14 mouse cellular contexts compared by ENCODE assay signal in genomic region chr10:77132118-77132517, GRCm38 (mm10). TPM values are rescaled to one million over a fixed set of nuclear protein-coding genes. Genes with fewer than 3 reads are reported as not detected.
A peak's percentile ranks its signal among the peaks of the same experiment; 100 is the strongest.
DNase-seq lines count a peak whose midpoint lies in the region; ATAC-seq and TF ChIP-seq lines count a peak whose summit lies in the region.
"Had no signal": no experiment of that assay in that cellular context is flagged by ENCODE, and none has a peak within 500 bp of the region (broad histone marks: within the 10 kb centered on the region; RNA-seq: fewer than 3 reads in every experiment).

No protein-coding gene starts in this region.

- no peak for ATAC-seq in forebrain, embryonic 11.5 days (replicated peaks; ENCODE audit: low FRiP score)
- no peak for ATAC-seq in forebrain, embryonic 15.5 days (replicated peaks)
- no peak for ATAC-seq in kidney, embryonic 15.5 days (replicated peaks; ENCODE audit: low FRiP score)
- ATAC-seq in limb, embryonic 14.5 days (ENCODE audit: low FRiP score, low read depth), result peak; percentile 44
- ATAC-seq: Patski had no signal

- no peaks in the 10 kb centered on the region for H3K36me3 ChIP-seq in forebrain, embryonic 11.5 days (ENCODE audit: control insufficient read depth, insufficient read depth, low read length)
- no peaks in the 10 kb centered on the region for H3K36me3 ChIP-seq in forebrain, embryonic 15.5 days
- H3K36me3 ChIP-seq in kidney, embryonic 15.5 days, result peaks cover 5% of the 10 kb centered on the region; the same call in 1 of the 2 replicates
- H3K36me3 ChIP-seq in ES-E14 (ENCODE audit: control insufficient read depth, insufficient read depth, low read length, poor library complexity, severe bottlenecking), result peaks cover 7% of the 10 kb centered on the region; the same call in 1 of the 2 replicates
- no peaks in the 10 kb centered on the region for H3K36me3 ChIP-seq in limb, embryonic 14.5 days (ENCODE audit: control insufficient read depth, insufficient read depth, low read length)

- in situ Hi-C loops in ES-E14 (cut with MboI; ENCODE audit: low sequenced_read_pairs in 2 of 2, unreplicated experiment in 2 of 2), result loop anchor here (5.0 to 10.0 kb wide), 2 partner anchors 120 to 123 kb away; partner anchors contain the start of gene Pofut2 (in 1 of the 2)

- no peak for TF ChIP-seq POLR2A in limb, embryonic 14.5 days (IDR thresholded peaks at IDR 0.05; ENCODE audit: borderline replicate concordance, extremely low read depth, insufficient read depth, insufficient read length)

- peak overlapping the region; percentile 57; the same call in 1 of the 2 replicates for H3K27ac ChIP-seq in forebrain, embryonic 11.5 days (ENCODE audit: low read depth, low read length)
- no peak overlapping the region for H3K27ac ChIP-seq in forebrain, embryonic 15.5 days (replicated peaks)
- peak overlapping the region; percentile 84 for H3K27ac ChIP-seq in kidney, embryonic 15.5 days
- peak overlapping the region; percentile 94 for H3K27ac ChIP-seq in ES-E14 (ENCODE audit: insufficient read depth, low read depth, low read length, poor library complexity, severe bottlenecking)
- H3K27ac ChIP-seq in limb, embryonic 14.5 days (replicated peaks; ENCODE audit: low read depth, low read length), result peak overlapping the region; percentile 52

- WGBS in forebrain, embryonic 11.5 days, result 32% methylated on average over 11 of the region's 11 CpGs
- WGBS in forebrain, embryonic 15.5 days, result 37% methylated on average over 11 of the region's 11 CpGs
- 59% methylated on average over 11 of the region's 11 CpGs for WGBS in kidney, embryonic 15.5 days
- 17% methylated on average over 11 of the region's 11 CpGs for WGBS in limb, embryonic 14.5 days

- H3K4me3 ChIP-seq in forebrain, embryonic 11.5 days (ENCODE audit: low read depth, low read length), result no peak overlapping the region
- H3K4me3 ChIP-seq in forebrain, embryonic 15.5 days, result no peak overlapping the region
- H3K4me3 ChIP-seq in kidney, embryonic 15.5 days (replicated peaks), result no peak overlapping the region
- H3K4me3 ChIP-seq in ES-E14 (ENCODE audit: insufficient read depth in 1 of 2, low read depth in 1 of 2, low read length in 2 of 2, poor library complexity in 1 of 2, severe bottlenecking in 1 of 2), result peak overlapping the region in 1 of 2 experiments; percentile 27; a peak in 1 of 4 replicates
- H3K4me3 ChIP-seq in limb, embryonic 14.5 days (replicated peaks; ENCODE audit: low read length), result no peak overlapping the region
- H3K4me3 ChIP-seq: erythroblast, embryonic 14.5 days had no signal

- no peaks in the 10 kb centered on the region for H3K9me3 ChIP-seq in forebrain, embryonic 11.5 days (ENCODE audit: control insufficient read depth, low read length)
- no peaks in the 10 kb centered on the region for H3K9me3 ChIP-seq in forebrain, embryonic 15.5 days
- H3K9me3 ChIP-seq in kidney, embryonic 15.5 days (replicated peaks), result no peaks in the 10 kb centered on the region
- H3K9me3 ChIP-seq in ES-E14 (ENCODE audit: control insufficient read depth, insufficient read depth, low read depth, low read length), result no peaks in the 10 kb centered on the region
- no peaks in the 10 kb centered on the region for H3K9me3 ChIP-seq in limb, embryonic 14.5 days (ENCODE audit: control insufficient read depth, low read length)

- no peak overlapping the region for H3K4me2 ChIP-seq in forebrain, embryonic 11.5 days (ENCODE audit: low read depth, low read length, severe bottlenecking)
- no peak overlapping the region for H3K4me2 ChIP-seq in forebrain, embryonic 15.5 days (replicated peaks)
- no peak overlapping the region for H3K4me2 ChIP-seq in kidney, embryonic 15.5 days
- no peak overlapping the region for H3K4me2 ChIP-seq in limb, embryonic 14.5 days (replicated peaks; ENCODE audit: low read depth, low read length, severe bottlenecking)

- H3K9ac ChIP-seq in forebrain, embryonic 11.5 days (ENCODE audit: low read length), result no peak overlapping the region
- H3K9ac ChIP-seq in forebrain, embryonic 15.5 days (replicated peaks), result no peak overlapping the region
- no peak overlapping the region for H3K9ac ChIP-seq in kidney, embryonic 15.5 days
- peak overlapping the region; percentile 27; the same call in 1 of the 2 replicates for H3K9ac ChIP-seq in ES-E14 (ENCODE audit: insufficient read depth, low read depth, low read length, poor library complexity, severe bottlenecking)
- no peak overlapping the region for H3K9ac ChIP-seq in limb, embryonic 14.5 days (ENCODE audit: low read depth, low read length, severe bottlenecking)

- H3K4me1 ChIP-seq in forebrain, embryonic 11.5 days (replicated peaks; ENCODE audit: control insufficient read depth, insufficient read depth, low read length), result peaks cover 14% of the 10 kb centered on the region
- peaks cover 13% of the 10 kb centered on the region for H3K4me1 ChIP-seq in forebrain, embryonic 15.5 days
- peaks cover 76% of the 10 kb centered on the region for H3K4me1 ChIP-seq in kidney, embryonic 15.5 days
- peaks cover 0 to 59% of the 10 kb centered on the region in 2 experiments; a peak in 3 of 4 replicates for H3K4me1 ChIP-seq in ES-E14 (ENCODE audit: control insufficient read depth in 2 of 2, insufficient read depth in 2 of 2, low read length in 2 of 2, poor library complexity in 1 of 2)
- peaks cover 28% of the 10 kb centered on the region for H3K4me1 ChIP-seq in limb, embryonic 14.5 days (ENCODE audit: control insufficient read depth, insufficient read depth, low read length)

- no peak for DNase-seq in forebrain, embryonic 11.5 days (ENCODE audit: low spot score)
- DNase-seq in kidney, postnatal 10 days, result no peak
- no peak for DNase-seq in ES-E14 (ENCODE audit: low read depth, low spot score)
- peak; percentile 38 for DNase-seq in limb, embryonic 14.5 days (ENCODE audit: low spot score)
- no peak for DNase-seq in spleen, adult 18-20 months
- no peak for DNase-seq in right cerebral cortex, postnatal 25 days
- DNase-seq: adrenal gland, postnatal 10 days; cerebellum, adult 11-12 months; kidney, adult 18-20 months had no signal

- H3K27me3 ChIP-seq in forebrain, embryonic 11.5 days (ENCODE audit: control insufficient read depth, insufficient read depth, low read length), result no peaks in the 10 kb centered on the region
- no peaks in the 10 kb centered on the region for H3K27me3 ChIP-seq in forebrain, embryonic 15.5 days
- no peaks in the 10 kb centered on the region for H3K27me3 ChIP-seq in kidney, embryonic 15.5 days
- H3K27me3 ChIP-seq in limb, embryonic 14.5 days (ENCODE audit: control insufficient read depth, insufficient read depth, low read length), result no peaks in the 10 kb centered on the region
- H3K27me3 ChIP-seq: Patski had no signal

TF ChIP-seq in ES-E14, 5 proteins besides CTCF, POLR2A, EP300 and RAD21:
- TF ChIP-seq ZNF384 (IDR thresholded peaks at IDR 0.05; ENCODE audit: low read depth, low read length), result no peak
- TF ChIP-seq HCFC1 (IDR thresholded peaks at IDR 0.05; ENCODE audit: borderline replicate concordance, insufficient read depth, low read length), result no peak
- TF ChIP-seq CHD2 (IDR thresholded peaks at IDR 0.05; ENCODE audit: low read depth, low read length), result no peak
- no peak for TF ChIP-seq ZC3H11A (IDR thresholded peaks at IDR 0.05; ENCODE audit: borderline replicate concordance, low read depth, low read length)

RNA-seq across cellular contexts. Expression of gene Col18a1, which starts 34.2 kb away (rescaled TPM):
- 79.0 and 86.7 TPM in 2 replicates for polyA plus RNA-seq in forebrain, embryonic 11.5 days (2014; fragmentation: Nextera tagmentation; extraction: Ambion mirVana)
- 23.5 and 23.8 TPM in 2 replicates for polyA plus RNA-seq in forebrain, embryonic 15.5 days (2015; fragmentation: Nextera tagmentation; extraction: Ambion mirVana)
- 195 and 206 TPM in 2 replicates for polyA plus RNA-seq in kidney, embryonic 15.5 days (2015; fragmentation: Nextera tagmentation; extraction: Ambion mirVana)
- 414 and 791 TPM in 2 replicates for total RNA-seq in ES-E14 (2012; rRNA removed)
- 66.4 and 75.0 TPM in 2 replicates for polyA plus RNA-seq in limb, embryonic 14.5 days (2012; rRNA removed)
- 77.8 and 80.2 TPM in 2 replicates for polyA plus RNA-seq in limb, embryonic 14.5 days (2014; fragmentation: Nextera tagmentation; extraction: Ambion mirVana)
- total RNA-seq: megakaryocyte progenitor cell, adult 5-6 weeks had no signal
